Mouse (Mus musculus): ENCODE measurements around the gene Fbxo3. TPM values are rescaled to one million over a fixed set of nuclear protein-coding genes. Genes with fewer than 3 reads are reported as not detected.
"Not testable (repeated sequence)": the region's sequence is repeated elsewhere in the genome, so short reads cannot be mapped to it uniquely, and the experiment has no call there.

The Fbxo3 gene
- polyA plus RNA-seq, 1 experiment from 2014 or later = 49.6 TPM

DNA sequence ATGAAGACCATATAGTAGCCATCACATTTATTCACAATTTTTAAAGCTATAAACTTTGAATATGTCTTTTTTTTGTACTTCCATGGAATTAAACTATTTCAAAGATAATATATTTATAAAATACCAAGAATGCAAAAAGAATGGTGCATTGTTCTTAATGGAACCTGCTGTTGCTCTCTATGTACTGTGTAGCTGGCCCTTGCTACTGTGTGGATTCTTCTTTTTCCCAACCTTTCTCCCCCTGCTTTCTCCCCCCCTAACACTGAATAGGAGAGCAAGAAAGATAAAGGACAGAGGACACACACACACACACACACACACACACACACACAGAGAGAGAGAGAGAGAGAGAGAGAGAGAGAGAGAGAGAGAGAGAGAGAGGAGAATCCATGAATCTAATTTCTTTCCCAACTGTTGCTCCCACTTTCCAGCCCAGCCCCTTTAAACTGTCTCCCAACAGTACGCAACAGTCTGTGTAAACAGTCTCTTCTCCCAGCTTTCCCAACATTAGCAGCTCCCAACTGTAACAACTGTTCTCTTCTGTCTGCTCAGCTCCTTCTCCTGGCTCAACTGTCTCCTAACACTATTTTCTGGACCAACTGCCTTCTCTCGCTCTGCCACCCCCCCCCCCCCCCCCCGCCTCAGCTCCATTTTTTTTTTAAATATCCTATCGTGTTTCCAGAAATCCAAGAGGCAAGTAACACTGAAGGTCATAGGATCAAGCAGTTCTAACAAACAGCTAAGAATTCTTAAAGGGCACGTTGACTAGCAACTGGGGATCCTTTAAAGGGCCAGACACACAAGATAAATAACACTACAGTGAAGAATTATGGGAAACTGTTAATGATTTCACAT is 16.3 kb downstream of the Fbxo3 start:
- ATAC-seq (replicated peaks; ENCODE audit: low FRiP score, low TSS enrichment, low read depth) (no peak), DNase-seq (ENCODE audit: low spot score) (no peak)
- no peaks in the 10 kb centered on the region for H3K9me3 ChIP-seq (ENCODE audit: control insufficient read depth, low read length)
- no peak overlapping the region for H3K4me3 ChIP-seq (ENCODE audit: low read depth, low read length)
- 36% methylated on average over 5 of the region's 5 CpGs for WGBS
- H3K4me1 ChIP-seq (replicated peaks; ENCODE audit: control insufficient read depth, insufficient read depth, low read length) = no peaks in the 10 kb centered on the region
- no peak overlapping the region for H3K4me2 ChIP-seq (ENCODE audit: low read length)
- H3K27me3 ChIP-seq (replicated peaks; ENCODE audit: control insufficient read depth, insufficient read depth, low read length) = no peaks in the 10 kb centered on the region
- no peak overlapping the region for H3K9ac ChIP-seq (ENCODE audit: low read length)
- H3K27ac ChIP-seq (ENCODE audit: low read depth) = no peak overlapping the region
- H3K36me3 ChIP-seq (ENCODE audit: control insufficient read depth, insufficient read depth, low read length) = peaks cover 61% of the 10 kb centered on the region

DNA sequence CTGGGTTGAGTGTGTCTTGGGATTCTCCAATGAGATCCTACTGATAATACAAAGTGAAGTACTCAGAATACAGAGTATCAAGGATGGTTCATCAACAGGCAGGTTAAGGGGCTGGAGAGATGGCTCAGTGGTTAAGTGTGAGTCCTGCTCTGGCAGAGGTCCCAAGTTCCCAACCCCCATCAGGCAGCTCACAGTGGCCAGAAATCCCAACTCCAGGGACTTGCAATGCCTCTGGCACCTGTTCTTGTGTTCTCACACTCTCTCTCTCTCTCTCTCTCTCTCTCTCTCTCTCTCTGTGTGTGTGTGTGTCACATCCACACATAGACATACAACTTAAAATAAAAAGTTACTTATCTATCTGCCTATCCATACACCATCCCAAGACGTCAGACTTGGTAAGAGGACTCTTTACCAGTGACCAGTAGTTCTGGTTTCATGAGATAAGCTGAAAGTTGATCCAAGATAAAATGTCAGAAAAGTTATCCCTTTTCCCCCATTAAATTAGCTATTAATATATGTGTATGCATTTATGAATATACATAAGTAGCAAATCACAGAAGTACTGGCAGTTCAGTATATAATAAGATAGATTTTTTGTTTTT is 17.1 kb downstream of the Fbxo3 start:
- H3K27ac ChIP-seq (ENCODE audit: low read depth) = no peak overlapping the region
- WGBS = 68% methylated on average over 1 of the region's 1 CpGs
- H3K9me3 ChIP-seq (ENCODE audit: control insufficient read depth, low read length) = no peaks in the 10 kb centered on the region
- no peak overlapping the region for H3K4me3 ChIP-seq (ENCODE audit: low read depth, low read length)
- ATAC-seq (replicated peaks; ENCODE audit: low FRiP score, low TSS enrichment, low read depth) (no peak), DNase-seq (ENCODE audit: low spot score) (no peak)
- no peaks in the 10 kb centered on the region for H3K27me3 ChIP-seq (replicated peaks; ENCODE audit: control insufficient read depth, insufficient read depth, low read length)
- no peak overlapping the region for H3K4me2 ChIP-seq (ENCODE audit: low read length)
- H3K9ac ChIP-seq (ENCODE audit: low read length) = no peak overlapping the region
- H3K4me1 ChIP-seq (replicated peaks; ENCODE audit: control insufficient read depth, insufficient read depth, low read length) = no peaks in the 10 kb centered on the region
- peaks cover 60% of the 10 kb centered on the region for H3K36me3 ChIP-seq (ENCODE audit: control insufficient read depth, insufficient read depth, low read length)

DNA sequence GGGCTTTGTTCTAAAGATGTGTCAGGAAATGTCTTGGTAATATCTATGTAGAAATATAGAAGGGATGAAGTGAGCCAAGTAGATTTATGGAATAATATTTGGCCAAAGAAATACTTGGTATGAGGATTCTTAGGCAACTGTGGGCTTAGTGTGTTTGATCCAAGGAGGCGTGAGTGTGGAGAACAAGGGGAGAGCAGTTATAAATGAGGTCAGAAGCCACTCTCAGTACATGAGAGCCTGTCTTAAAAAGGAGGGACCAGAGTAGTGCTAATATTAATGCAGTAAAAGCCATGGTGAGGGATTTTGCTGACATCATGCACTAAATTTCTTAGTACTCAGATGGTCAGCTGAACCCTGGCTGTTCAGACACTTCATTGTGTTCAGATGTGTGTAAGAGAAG is 30.9 kb downstream of the Fbxo3 start:
- no peak overlapping the region for H3K27ac ChIP-seq (ENCODE audit: low read depth)
- WGBS = 85% methylated on average over 1 of the region's 1 CpGs
- no peaks in the 10 kb centered on the region for H3K4me1 ChIP-seq (replicated peaks; ENCODE audit: control insufficient read depth, insufficient read depth, low read length)

DNA sequence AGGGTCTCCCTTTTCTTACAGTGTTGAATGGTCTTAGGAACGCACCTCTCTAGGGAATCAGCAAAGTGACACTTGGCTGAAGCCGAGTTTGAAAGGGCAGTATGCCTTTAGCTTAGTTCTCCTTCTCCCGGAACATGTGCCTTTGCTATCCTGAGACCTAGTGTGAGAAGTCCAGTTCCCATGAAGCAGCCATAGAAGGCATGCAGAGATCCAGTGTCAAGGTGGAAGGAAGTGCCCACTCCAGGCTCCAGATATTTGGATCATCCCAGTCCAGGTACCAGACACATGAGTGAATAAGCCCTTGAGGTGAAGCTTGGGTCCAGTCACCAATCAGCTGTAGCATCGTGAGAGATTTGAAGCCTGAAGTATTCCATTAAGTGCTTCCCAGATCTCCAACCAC is 31.4 kb downstream of the Fbxo3 start:
- no peak overlapping the region for H3K4me3 ChIP-seq (ENCODE audit: low read depth, low read length)
- H3K4me2 ChIP-seq (ENCODE audit: low read length) = no peak overlapping the region
- no peaks in the 10 kb centered on the region for H3K27me3 ChIP-seq (replicated peaks; ENCODE audit: control insufficient read depth, insufficient read depth, low read length)
- no peak overlapping the region for H3K27ac ChIP-seq (ENCODE audit: low read depth)
- DNase-seq (ENCODE audit: low spot score) (no peak), ATAC-seq (replicated peaks; ENCODE audit: low FRiP score, low TSS enrichment, low read depth) (no peak)
- peaks cover 54% of the 10 kb centered on the region for H3K36me3 ChIP-seq (ENCODE audit: control insufficient read depth, insufficient read depth, low read length)
- no peaks in the 10 kb centered on the region for H3K4me1 ChIP-seq (replicated peaks; ENCODE audit: control insufficient read depth, insufficient read depth, low read length)
- no peak overlapping the region for H3K9ac ChIP-seq (ENCODE audit: low read length)
- 87% methylated on average over 4 of the region's 4 CpGs for WGBS
- H3K9me3 ChIP-seq (ENCODE audit: control insufficient read depth, low read length) = no peaks in the 10 kb centered on the region

More for the DNA sequence above, 30.9 kb downstream of the Fbxo3 start:
- H3K36me3 ChIP-seq (ENCODE audit: control insufficient read depth, insufficient read depth, low read length) = peaks cover 60% of the 10 kb centered on the region
- no peaks in the 10 kb centered on the region for H3K9me3 ChIP-seq (ENCODE audit: control insufficient read depth, low read length)
- H3K9ac ChIP-seq (ENCODE audit: low read length) = no peak overlapping the region
- ATAC-seq (replicated peaks; ENCODE audit: low FRiP score, low TSS enrichment, low read depth) = no peak
- no peak for DNase-seq (ENCODE audit: low spot score)
- no peaks in the 10 kb centered on the region for H3K27me3 ChIP-seq (replicated peaks; ENCODE audit: control insufficient read depth, insufficient read depth, low read length)
- no peak overlapping the region for H3K4me3 ChIP-seq (ENCODE audit: low read depth, low read length)
- no peak overlapping the region for H3K4me2 ChIP-seq (ENCODE audit: low read length)

DNA sequence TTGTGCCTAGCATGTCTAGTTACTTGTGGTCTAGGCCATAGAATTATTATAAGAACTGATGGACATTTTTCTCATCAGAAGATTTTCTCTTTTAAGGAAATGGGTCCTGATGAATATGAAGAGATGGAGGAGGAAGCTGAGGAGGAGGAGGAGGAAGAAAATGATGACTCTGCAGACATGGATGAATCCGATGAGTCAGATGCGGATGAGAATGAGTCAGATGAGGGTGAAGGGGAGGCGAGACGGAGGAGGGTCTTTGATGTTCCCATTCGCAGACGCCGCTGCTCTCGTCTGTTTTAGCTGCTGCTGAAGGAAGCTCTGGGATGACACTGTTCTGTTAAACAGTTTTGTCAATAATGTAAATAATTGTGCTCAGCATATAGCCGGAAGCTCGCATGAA is 32.3 kb downstream of the Fbxo3 start:
- Histone ChIP-seq H3K27ac (ENCODE audit: low read depth) (no peak overlapping the region), H3K9ac (ENCODE audit: low read length) (no peak overlapping the region), H3K4me1 (replicated peaks; ENCODE audit: control insufficient read depth, insufficient read depth, low read length) (no peaks in the 10 kb centered on the region), H3K36me3 (ENCODE audit: control insufficient read depth, insufficient read depth, low read length) (peaks cover 46% of the 10 kb centered on the region), H3K9me3 (ENCODE audit: control insufficient read depth, low read length) (no peaks in the 10 kb centered on the region), H3K4me3 (ENCODE audit: low read depth, low read length) (no peak overlapping the region), H3K4me2 (ENCODE audit: low read length) (no peak overlapping the region), H3K27me3 (replicated peaks; ENCODE audit: control insufficient read depth, insufficient read depth, low read length) (no peaks in the 10 kb centered on the region)
- DNase-seq (ENCODE audit: low spot score) = no peak
- 53% methylated on average over 10 of the region's 10 CpGs for WGBS
- ATAC-seq (replicated peaks; ENCODE audit: low FRiP score, low TSS enrichment, low read depth) = no peak

GRCm38 (mm10) chr2:104060996-104061395 is 33.5 kb downstream of the Fbxo3 start:
- H3K4me3 ChIP-seq (ENCODE audit: low read depth, low read length) = no peak overlapping the region
- H3K4me1 ChIP-seq (replicated peaks; ENCODE audit: control insufficient read depth, insufficient read depth, low read length) = no peaks in the 10 kb centered on the region
- no peak overlapping the region for H3K9ac ChIP-seq (ENCODE audit: low read length)
- no peaks in the 10 kb centered on the region for H3K27me3 ChIP-seq (replicated peaks; ENCODE audit: control insufficient read depth, insufficient read depth, low read length)
- H3K9me3 ChIP-seq (ENCODE audit: control insufficient read depth, low read length) = no peaks in the 10 kb centered on the region
- no peak overlapping the region for H3K4me2 ChIP-seq (ENCODE audit: low read length)
- 96% methylated on average over 6 of the region's 6 CpGs for WGBS
- DNase-seq (ENCODE audit: low spot score) (no peak), ATAC-seq (replicated peaks; ENCODE audit: low FRiP score, low TSS enrichment, low read depth) (no peak)
- H3K27ac ChIP-seq (ENCODE audit: low read depth) = no peak overlapping the region
- peaks cover 35% of the 10 kb centered on the region for H3K36me3 ChIP-seq (ENCODE audit: control insufficient read depth, insufficient read depth, low read length)

- ATAC-seq (replicated peaks; ENCODE audit: low FRiP score, low TSS enrichment, low read depth) = no peak
- no peak overlapping the region for H3K4me2 ChIP-seq (ENCODE audit: low read length)
- H3K4me3 ChIP-seq (ENCODE audit: low read depth, low read length) = no peak overlapping the region
- H3K9me3 ChIP-seq (ENCODE audit: control insufficient read depth, low read length) = no peaks in the 10 kb centered on the region
- no peaks in the 10 kb centered on the region for H3K27me3 ChIP-seq (replicated peaks; ENCODE audit: control insufficient read depth, insufficient read depth, low read length)
- DNase-seq (ENCODE audit: low spot score) = no peak
- no peak overlapping the region for H3K27ac ChIP-seq (ENCODE audit: low read depth)
- H3K36me3 ChIP-seq (ENCODE audit: control insufficient read depth, insufficient read depth, low read length) = peaks cover 35% of the 10 kb centered on the region
- H3K4me1 ChIP-seq (replicated peaks; ENCODE audit: control insufficient read depth, insufficient read depth, low read length) = no peaks in the 10 kb centered on the region
- H3K9ac ChIP-seq (ENCODE audit: low read length) = no peak overlapping the region
Measured at GRCm38 (mm10) chr2:104062665-104063064, 35.1 kb downstream of the Fbxo3 start.

- no peak for DNase-seq (ENCODE audit: low spot score)
- H3K27me3 ChIP-seq (replicated peaks; ENCODE audit: control insufficient read depth, insufficient read depth, low read length) = no peaks in the 10 kb centered on the region
- H3K4me3 ChIP-seq (ENCODE audit: low read depth, low read length) = no peak overlapping the region
- H3K9ac ChIP-seq (ENCODE audit: low read length) = no peak overlapping the region
- 81% methylated on average over 2 of the region's 2 CpGs for WGBS
- peaks cover 30% of the 10 kb centered on the region for H3K36me3 ChIP-seq (ENCODE audit: control insufficient read depth, insufficient read depth, low read length)
- H3K27ac ChIP-seq (ENCODE audit: low read depth) = no peak overlapping the region
- H3K4me1 ChIP-seq (replicated peaks; ENCODE audit: control insufficient read depth, insufficient read depth, low read length) = no peaks in the 10 kb centered on the region
- H3K4me2 ChIP-seq (ENCODE audit: low read length) = no peak overlapping the region
- H3K9me3 ChIP-seq (ENCODE audit: control insufficient read depth, low read length) = no peaks in the 10 kb centered on the region
- no peak for ATAC-seq (replicated peaks; ENCODE audit: low FRiP score, low TSS enrichment, low read depth)
Measured at GRCm38 (mm10) chr2:104064152-104064551, 36.6 kb downstream of the Fbxo3 start.

DNA sequence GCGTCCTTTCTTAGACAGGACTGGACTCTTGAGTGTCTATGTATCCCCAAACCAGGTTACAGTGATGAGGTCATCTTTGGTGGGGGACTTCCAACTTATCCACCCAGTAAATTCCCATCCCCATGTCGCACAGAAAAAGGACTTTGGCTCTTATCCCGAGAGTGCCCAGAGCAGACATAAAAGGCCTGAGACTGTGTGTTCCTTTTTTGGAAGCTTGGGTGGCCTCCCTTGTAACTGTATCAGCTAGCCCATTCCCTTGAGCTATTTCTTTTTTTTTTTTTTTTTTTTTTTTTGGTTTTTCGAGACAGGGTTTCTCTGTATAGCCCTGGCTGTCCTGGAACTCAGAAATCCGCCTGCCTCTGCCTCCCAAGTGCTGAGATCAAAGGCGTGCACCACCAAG is 38.0 kb downstream of the Fbxo3 start, which contains the start of gene Gm10912:
TSS of gene Gm10912 (plus strand) at position 301 of the 400 bp plus-strand sequence.
- not testable (repeated sequence) for H3K9ac ChIP-seq (ENCODE audit: low read length); H3K4me2 ChIP-seq (ENCODE audit: low read length); H3K4me1 ChIP-seq (replicated peaks; ENCODE audit: control insufficient read depth, insufficient read depth, low read length); DNase-seq (ENCODE audit: low spot score); ATAC-seq (replicated peaks; ENCODE audit: low FRiP score, low TSS enrichment, low read depth); H3K27ac ChIP-seq (ENCODE audit: low read depth); H3K27me3 ChIP-seq (replicated peaks; ENCODE audit: control insufficient read depth, insufficient read depth, low read length); H3K9me3 ChIP-seq (ENCODE audit: control insufficient read depth, low read length); H3K4me3 ChIP-seq (ENCODE audit: low read depth, low read length)
- 95% methylated on average over 5 of the region's 6 CpGs for WGBS
- peaks cover 18% of the 10 kb centered on the region for H3K36me3 ChIP-seq (ENCODE audit: control insufficient read depth, insufficient read depth, low read length)

All from intestine, embryonic 14.5 days (tissue).